Comparison of ENCODE assay signal across 26 mouse cellular contexts in the genomic region with DNA sequence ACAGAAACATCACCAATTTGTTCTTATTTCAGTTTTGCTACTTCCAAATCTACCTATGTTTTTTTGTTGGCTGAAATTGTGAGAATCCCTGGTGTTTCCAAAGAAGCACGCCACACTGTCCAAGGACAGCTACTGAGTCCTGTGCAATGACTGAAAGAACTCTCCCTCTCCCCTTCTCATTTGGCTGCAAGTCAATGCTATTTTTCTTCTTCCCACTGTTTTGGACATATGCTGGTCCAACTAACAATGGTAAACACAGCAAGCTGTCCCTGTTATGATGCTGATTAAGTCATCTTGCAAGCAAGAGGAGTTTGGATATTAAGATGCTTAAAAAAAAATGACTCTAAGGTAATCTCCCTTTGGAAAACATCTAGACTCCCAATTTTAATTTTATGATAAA.
DNase-seq lines count a peak whose midpoint lies in the region; ATAC-seq and TF ChIP-seq lines count a peak whose summit lies in the region.
"Had no signal": no experiment of that assay in that cellular context is flagged by ENCODE, and none has a peak within 500 bp of the region (broad histone marks: within the 10 kb centered on the region; RNA-seq: fewer than 3 reads in every experiment).

No protein-coding gene starts in this region.

- TF ChIP-seq CTCF in hindbrain, postnatal 0 days (IDR thresholded peaks at IDR 0.05; ENCODE audit: low read depth) = no peak

- no peak overlapping the region for H3K9ac ChIP-seq in hindbrain, postnatal 0 days (replicated peaks; ENCODE audit: low read length)
- H3K9ac ChIP-seq in heart, embryonic 11.5 days (ENCODE audit: low read depth, low read length) = no peak overlapping the region
- H3K9ac ChIP-seq: forebrain, embryonic 12.5 days; heart, embryonic 12.5 days; limb, embryonic 13.5 days; midbrain, embryonic 12.5 days had no signal

- H3K27me3 ChIP-seq in hindbrain, postnatal 0 days (ENCODE audit: insufficient read depth, low read length) = no peaks in the 10 kb centered on the region
- no peaks in the 10 kb centered on the region for H3K27me3 ChIP-seq in hindbrain, embryonic 10.5 days (ENCODE audit: insufficient read depth, poor library complexity, severe bottlenecking)
- no peaks in the 10 kb centered on the region for H3K27me3 ChIP-seq in heart, embryonic 11.5 days (ENCODE audit: control insufficient read depth, insufficient read depth, low read length)
- H3K27me3 ChIP-seq: forebrain, embryonic 12.5 days; heart, embryonic 12.5 days; limb, embryonic 13.5 days; megakaryocyte, embryonic 14.5 days; midbrain, embryonic 12.5 days had no signal

- no peaks in the 10 kb centered on the region for H3K9me3 ChIP-seq in hindbrain, postnatal 0 days (ENCODE audit: low read length)
- H3K9me3 ChIP-seq in hindbrain, embryonic 10.5 days = no peaks in the 10 kb centered on the region
- no peaks in the 10 kb centered on the region for H3K9me3 ChIP-seq in heart, embryonic 11.5 days (replicated peaks; ENCODE audit: control insufficient read depth, low read length)
- H3K9me3 ChIP-seq: forebrain, embryonic 12.5 days; heart, embryonic 12.5 days; limb, embryonic 13.5 days; megakaryocyte, embryonic 14.5 days; midbrain, embryonic 12.5 days had no signal

- ATAC-seq in hindbrain, postnatal 0 days = peak; percentile 69; the same call in 1 of the 2 replicates
- ATAC-seq in heart, embryonic 11.5 days (replicated peaks; ENCODE audit: insufficient number of reproducible peaks, low FRiP score, low TSS enrichment) = no peak
- ATAC-seq: intestine, postnatal 0 days; lung, postnatal 0 days had no signal

- no peak overlapping the region for H3K27ac ChIP-seq in hindbrain, postnatal 0 days
- no peak overlapping the region for H3K27ac ChIP-seq in hindbrain, embryonic 10.5 days
- no peak overlapping the region for H3K27ac ChIP-seq in heart, embryonic 11.5 days (ENCODE audit: low read depth, low read length)
- H3K27ac ChIP-seq: forebrain, embryonic 12.5 days; limb, embryonic 13.5 days; midbrain, embryonic 12.5 days had no signal

- peak; percentile 55 for DNase-seq in hindbrain, postnatal 0 days (ENCODE audit: low spot score)
- no peak for DNase-seq in hindbrain, embryonic 10.5 days (ENCODE audit: low spot score)
- peak; percentile 8 for DNase-seq in cerebellum, adult 11 months
- peak; percentile 26 for DNase-seq in cerebellum, adult 8-10 months
- DNase-seq in gastrocnemius, postnatal 4 days (ENCODE audit: low spot score in 2 of 2) = no peak
- DNase-seq: adrenal gland, postnatal 25 days; B cell, adult 2 months; gastrocnemius, postnatal 14 days; heart, adult 11 months; heart, postnatal 4 days; kidney, adult 9 months; kidney, postnatal 10 days; layer of hippocampus, adult 9-11 months; lung, postnatal 4 days; right cerebral cortex, postnatal 14 days; thymus, postnatal 4 days had no signal

- no peaks in the 10 kb centered on the region for H3K36me3 ChIP-seq in hindbrain, postnatal 0 days (ENCODE audit: insufficient read depth, low read length)
- no peaks in the 10 kb centered on the region for H3K36me3 ChIP-seq in hindbrain, embryonic 10.5 days
- H3K36me3 ChIP-seq in heart, embryonic 11.5 days (ENCODE audit: control insufficient read depth, insufficient read depth, low read length) = no peaks in the 10 kb centered on the region
- H3K36me3 ChIP-seq: forebrain, embryonic 12.5 days; heart, embryonic 12.5 days; limb, embryonic 13.5 days; midbrain, embryonic 12.5 days had no signal

- H3K4me1 ChIP-seq in hindbrain, postnatal 0 days (ENCODE audit: insufficient read depth, low read length) = no peaks in the 10 kb centered on the region
- H3K4me1 ChIP-seq in hindbrain, embryonic 10.5 days (replicated peaks) = no peaks in the 10 kb centered on the region
- H3K4me1 ChIP-seq in heart, embryonic 11.5 days (ENCODE audit: control insufficient read depth, insufficient read depth, low read length) = no peaks in the 10 kb centered on the region
- H3K4me1 ChIP-seq: forebrain, embryonic 12.5 days; heart, embryonic 12.5 days; limb, embryonic 13.5 days; megakaryocyte, embryonic 14.5 days; midbrain, embryonic 12.5 days had no signal

- H3K4me2 ChIP-seq in hindbrain, postnatal 0 days (ENCODE audit: low read depth, low read length) = no peak overlapping the region
- no peak overlapping the region for H3K4me2 ChIP-seq in heart, embryonic 11.5 days
- H3K4me2 ChIP-seq: forebrain, embryonic 12.5 days; heart, embryonic 12.5 days; limb, embryonic 13.5 days; liver, embryonic 11.5 days; midbrain, embryonic 12.5 days had no signal

- H3K4me3 ChIP-seq in hindbrain, postnatal 0 days (ENCODE audit: low read length) = no peak overlapping the region
- H3K4me3 ChIP-seq in hindbrain, embryonic 10.5 days = no peak overlapping the region
- no peak overlapping the region for H3K4me3 ChIP-seq in heart, embryonic 11.5 days (ENCODE audit: low read depth, low read length)
- H3K4me3 ChIP-seq: erythroblast, embryonic 14.5 days; forebrain, embryonic 12.5 days; heart, embryonic 12.5 days; limb, embryonic 13.5 days; megakaryocyte, embryonic 14.5 days; midbrain, embryonic 12.5 days had no signal

- WGBS in hindbrain, postnatal 0 days = 32% methylated on average over 1 of the region's 1 CpGs
- 76% methylated on average over 1 of the region's 1 CpGs for WGBS in hindbrain, embryonic 10.5 days
- WGBS in heart, embryonic 11.5 days (ENCODE audit: insufficient replicate concordance) = 86% methylated on average over 1 of the region's 1 CpGs

Comparison
In these comparisons a context has a peak if more than half of its experiments do, and no peak if none do; other contexts are left out.
1. DNase-seq: peak in hindbrain, postnatal 0 days (single experiment), cerebellum, adult 11 months (single experiment) and cerebellum, adult 8-10 months (single experiment); none in hindbrain, embryonic 10.5 days (single experiment) and gastrocnemius, postnatal 4 days (0 of 2).